Mouse (Mus musculus) testis, postnatal 14 days (tissue): Measurements from ENCODE around the gene Lrpap1.
A peak's percentile ranks its signal among the peaks of the same experiment; 100 is the strongest.

ENCODE experiments used
- DNase-seq: peaks from one replicate; pipeline ENCODE4 v3.0.0; 2021; ENCODE audit warnings: low spot score

Lrpap1 gene

DNA sequence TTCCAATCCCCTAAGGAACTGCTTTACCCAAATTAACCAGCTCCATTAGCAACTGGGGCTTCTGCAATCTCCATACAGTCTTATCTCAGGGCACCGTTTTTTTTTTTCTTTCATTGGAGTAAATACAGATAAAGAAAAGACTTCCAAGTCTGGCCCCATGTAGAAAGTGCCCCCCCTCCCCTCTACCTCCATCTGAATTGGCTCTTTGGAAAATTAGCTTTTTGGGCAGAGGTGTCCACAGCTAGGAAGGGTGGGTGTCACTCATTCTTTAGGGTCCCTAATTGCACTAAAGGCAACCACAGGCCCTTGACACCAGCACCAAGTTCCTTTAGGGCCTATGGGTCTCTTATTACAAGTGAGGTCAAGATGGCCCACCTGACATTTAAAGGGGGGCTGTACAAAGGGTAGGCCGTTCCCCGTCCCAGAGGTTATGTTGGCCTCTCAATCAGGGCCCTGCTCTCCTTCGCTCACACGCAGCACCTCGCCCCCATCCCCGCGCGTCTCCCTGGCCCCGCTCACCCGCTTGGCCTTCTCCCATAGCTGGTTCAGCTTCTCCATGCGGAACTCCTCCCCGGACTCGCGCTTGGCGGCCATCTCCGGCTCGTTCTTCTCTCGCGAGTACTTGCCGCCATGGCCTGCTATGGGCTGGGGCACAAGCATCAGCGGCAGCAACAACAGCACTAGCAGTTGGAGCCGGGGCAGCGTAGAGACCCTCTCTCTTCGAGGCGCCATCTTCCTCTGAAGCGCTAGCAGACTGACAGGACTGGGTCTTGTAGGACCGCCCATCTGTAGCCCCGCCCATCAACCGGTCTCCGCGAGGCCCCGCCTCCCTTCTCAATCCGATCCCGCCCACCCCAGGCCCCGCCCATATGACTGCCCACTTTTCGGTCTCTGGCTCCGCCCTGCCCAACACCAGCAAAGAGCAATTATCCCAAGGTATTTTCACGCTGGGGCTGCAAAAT is at the start of gene Lrpap1:
Lrpap1 (minus strand) TSS at position 807 of the 962 bp plus-strand sequence.
- peak; percentile 88 for DNase-seq

DNA sequence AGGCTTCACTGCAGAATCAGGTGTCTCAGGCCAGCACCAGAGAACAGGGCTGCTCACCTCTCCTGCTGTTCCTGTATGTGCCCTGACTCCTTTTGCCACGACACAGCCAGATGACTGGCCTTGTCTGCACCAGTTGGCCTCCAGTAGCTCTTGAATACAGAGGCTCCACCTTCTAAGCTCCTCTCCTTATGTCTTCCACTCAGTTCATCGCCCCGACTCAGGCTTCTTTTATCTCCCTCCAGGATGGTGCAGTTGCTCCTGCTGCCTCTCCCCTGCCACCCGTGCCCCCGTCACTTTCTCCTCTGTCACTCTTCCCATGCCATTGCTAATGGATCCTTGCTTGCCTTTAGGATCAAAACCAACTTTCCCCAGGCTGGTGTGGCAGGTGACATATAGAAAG is 44.4 kb upstream of the Lrpap1 start:
- DNase-seq, result no peak

DNA sequence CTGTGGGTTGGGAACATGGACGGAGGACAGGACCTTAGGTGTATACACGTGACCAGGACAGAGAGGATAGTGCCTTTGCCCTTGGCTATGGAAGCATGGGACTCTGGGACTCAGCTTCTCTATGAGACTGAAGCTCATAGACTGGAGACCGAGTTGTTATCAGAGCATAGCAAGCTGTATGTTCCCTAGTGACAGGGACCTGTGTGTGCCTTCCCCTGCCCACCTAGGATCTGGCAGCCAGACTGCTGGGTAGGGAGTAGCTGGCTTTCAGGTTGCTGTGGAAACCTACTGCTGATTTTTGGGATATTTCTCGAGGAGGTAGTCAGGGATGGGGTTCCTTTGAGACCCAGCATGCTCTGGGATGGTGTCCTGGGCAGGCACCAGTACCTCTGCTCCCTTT is 44.0 kb upstream of the Lrpap1 start:
- DNase-seq, result no peak

DNA sequence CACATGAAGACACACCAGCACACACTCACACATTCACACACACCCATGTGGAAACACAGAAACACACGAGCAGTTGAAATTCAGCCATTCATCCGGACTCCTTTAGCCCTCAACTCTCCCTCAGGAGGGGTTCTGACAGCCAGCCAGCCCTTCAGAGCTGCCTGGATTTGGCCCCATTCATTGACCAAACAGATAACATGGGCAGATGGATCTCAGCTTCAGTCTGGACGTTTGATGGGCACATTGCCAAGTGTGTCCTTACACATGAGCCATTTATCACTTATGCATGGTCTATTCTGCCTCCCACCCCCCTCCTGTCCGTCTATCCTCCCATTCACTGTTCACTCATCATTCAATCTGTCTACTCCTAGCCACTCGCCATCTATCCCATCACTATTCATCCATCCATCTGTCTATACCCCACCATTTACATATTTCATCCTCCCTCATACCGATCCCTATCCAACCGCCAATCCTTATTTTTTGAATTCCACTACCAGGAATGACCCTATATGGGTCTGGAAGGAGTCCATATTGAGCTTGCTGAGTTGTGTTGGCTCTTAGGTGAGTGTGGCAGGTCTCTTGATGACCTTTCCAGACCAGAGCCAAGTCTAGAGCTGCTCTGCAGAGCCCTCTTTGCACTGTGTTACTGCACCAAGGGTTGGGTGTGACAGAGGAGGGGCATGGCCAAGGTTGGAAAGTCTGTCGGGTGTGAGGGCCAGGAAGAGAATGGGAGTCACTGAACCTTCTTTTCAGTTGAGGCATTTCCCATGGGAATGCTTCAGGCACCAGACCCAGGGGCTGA is 42.6 kb upstream of the Lrpap1 start:
- DNase-seq, result no peak

DNA sequence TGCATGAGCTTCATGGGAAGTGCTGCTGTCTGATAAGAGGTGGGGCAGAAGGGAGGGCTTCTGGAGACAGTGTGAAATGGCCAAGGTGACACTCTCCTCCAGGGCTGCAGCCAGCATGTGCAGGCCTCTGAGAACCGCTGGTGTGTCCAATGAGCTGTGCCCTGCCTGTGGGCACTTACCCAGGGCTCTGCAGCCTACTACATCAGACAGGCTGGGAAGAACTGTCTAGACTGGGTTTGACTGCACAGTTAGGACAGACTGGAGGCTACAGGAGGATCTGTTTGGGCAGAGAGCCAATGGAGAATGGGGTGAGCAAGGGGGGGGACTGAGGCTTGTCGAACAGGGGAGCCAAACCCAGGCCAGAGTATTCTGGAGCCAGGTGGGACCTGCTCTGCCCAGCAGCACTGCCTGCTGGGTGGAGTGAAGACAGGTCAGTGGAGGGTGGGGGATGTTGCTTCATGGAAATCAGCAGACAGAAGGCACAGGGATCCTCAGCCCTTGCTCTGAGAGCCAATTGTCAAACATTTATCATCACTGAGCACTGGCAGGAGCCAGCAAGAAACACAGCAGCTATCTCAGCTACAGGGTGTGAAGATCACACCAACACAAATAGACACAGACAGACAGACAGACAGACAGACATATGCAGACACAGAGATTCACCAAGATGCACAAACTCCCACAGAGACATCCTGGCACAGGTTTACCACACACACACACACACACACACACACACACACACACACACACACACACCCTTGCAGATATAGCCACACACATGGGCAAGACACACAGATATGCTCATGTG is 41.8 kb upstream of the Lrpap1 start:
- no peak for DNase-seq

DNA sequence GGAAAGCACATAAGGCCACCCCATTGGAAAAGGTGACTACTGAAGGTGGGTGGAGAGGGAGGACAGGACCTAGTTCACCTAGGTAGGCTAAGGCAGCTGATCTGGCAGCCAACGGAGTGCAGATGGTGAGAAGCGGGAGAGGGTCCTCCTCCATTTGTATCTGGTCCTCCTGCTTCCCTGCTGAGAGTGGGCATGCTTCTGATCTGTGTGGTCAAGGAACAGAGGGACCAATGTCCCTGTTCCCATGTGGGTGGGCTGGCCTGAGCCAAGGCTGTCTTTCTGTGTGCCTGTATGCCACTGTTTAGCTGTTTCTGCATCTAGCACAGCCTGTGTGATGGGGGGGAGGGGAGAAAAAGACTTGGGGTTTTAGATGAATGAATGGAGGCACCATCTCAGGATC is 41.2 kb upstream of the Lrpap1 start:
- no peak for DNase-seq

DNA sequence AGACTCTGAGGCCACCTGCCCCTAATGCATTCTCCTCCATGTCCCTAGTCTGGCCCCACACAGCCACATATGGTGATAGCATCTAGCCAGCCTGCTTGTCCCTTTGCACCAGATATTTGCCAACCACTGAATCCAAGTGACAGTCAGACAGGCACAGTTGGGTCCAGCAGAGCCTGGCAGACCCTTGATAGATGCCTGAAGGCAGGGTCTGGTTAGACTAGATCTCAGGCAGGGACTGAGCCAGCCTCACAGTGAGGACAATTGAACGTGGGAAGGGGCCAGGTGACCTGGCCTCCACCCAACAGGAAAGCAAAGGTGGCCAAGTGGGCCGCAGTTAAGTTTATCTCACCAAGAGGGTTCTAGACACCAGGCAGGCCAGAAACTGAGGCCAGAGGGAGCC is 39.1 kb upstream of the Lrpap1 start:
- no peak for DNase-seq

DNA sequence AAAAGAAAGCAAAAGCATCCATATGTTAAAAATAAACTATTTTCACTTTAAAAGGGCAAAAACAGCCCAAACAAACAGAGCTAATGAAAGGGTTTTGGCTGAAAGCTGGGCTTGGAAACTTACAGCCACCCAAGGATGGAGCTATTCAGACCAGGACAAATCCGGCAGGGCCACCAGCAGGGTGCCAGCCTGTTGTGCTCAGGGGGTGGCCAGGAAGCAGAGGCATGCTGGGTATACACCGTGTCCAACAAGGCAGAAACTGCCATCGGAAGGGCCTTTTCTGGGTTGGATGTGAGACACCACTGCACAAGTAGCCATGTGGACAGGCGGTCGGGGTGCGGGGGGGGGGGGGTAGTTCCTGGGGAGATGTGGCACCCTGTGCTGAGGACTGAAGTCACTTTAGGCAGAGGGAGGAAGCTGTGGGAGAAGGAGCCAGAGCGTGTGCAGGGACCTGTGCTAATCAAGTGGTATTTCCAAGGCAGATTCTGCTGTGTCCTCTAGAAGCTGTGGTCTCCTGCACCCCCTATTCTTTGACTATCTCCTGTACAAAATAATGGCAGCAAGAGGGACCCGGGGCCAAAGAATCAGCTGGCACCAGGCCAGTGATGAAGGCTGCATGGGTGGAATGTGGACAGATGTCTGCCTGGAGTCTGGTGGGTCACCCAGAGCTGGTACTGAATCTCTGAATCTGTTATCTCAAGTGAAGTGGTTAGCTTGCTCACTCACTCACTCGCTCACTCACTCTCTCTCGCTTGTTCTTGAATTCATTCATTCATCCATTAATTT is 38.1 kb upstream of the Lrpap1 start:
- DNase-seq, result no peak

DNA sequence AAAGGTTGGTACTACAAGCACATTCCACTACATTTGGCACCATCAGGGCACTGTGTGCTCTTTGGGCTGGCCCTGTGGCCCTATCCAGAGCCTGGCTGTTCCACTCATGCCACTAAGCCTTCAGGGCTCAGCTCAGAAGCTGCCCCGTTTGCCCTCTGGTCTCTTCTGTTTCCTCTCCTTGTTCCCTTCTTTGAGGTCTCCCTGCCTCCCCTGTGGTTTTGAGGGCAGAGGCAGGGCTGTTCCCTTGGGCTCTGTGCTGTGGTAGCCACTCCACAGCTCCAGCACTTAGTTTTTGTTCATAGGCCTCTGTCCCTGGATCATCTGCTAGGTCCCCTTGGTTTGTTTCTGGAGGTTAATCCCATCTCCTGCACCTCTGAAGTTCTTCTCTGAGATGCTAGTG is 37.3 kb upstream of the Lrpap1 start:
- no peak for DNase-seq

DNA sequence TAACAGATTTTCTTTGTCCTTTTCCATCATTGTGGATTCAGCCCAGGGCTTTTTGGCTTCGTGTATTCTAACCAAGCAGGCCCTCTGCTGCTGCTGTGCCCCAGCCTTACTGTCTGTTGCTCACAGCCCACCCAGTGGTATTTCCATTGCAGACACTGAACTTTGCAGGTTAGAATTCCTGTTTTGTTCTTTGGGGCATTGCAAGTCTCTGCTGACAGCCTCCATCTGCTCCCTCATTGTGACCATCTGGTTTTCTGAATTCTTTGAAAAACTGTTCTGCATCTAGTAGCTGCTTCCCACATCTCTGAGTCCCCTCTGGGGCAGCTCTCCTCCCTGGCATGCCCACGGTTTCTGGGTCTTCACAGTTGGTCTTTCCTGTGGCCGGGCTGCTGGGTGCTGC is 35.8 kb upstream of the Lrpap1 start:
- DNase-seq, result no peak

DNA sequence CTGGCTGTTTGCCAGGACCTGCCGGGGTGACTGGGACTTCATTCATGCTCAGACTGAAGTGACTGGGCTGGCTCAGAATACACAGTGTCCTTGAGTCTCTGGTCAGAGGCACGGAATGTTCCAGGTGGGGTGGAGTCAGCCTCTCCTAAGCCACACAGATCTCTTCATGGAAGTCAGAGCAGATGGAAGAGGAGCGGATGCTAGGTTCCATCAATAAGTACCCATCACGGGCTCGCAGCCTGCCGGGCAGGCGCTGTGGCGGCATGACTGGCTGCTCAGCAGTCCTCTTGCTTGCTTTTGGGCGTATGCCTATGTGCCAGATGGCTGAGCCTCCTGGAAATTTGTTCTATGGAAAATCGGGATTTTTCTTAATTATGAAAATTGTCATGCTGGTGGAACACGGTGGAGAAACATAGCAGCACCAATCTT is 32.6 kb upstream of the Lrpap1 start:
- DNase-seq, result peak; percentile 78

DNA sequence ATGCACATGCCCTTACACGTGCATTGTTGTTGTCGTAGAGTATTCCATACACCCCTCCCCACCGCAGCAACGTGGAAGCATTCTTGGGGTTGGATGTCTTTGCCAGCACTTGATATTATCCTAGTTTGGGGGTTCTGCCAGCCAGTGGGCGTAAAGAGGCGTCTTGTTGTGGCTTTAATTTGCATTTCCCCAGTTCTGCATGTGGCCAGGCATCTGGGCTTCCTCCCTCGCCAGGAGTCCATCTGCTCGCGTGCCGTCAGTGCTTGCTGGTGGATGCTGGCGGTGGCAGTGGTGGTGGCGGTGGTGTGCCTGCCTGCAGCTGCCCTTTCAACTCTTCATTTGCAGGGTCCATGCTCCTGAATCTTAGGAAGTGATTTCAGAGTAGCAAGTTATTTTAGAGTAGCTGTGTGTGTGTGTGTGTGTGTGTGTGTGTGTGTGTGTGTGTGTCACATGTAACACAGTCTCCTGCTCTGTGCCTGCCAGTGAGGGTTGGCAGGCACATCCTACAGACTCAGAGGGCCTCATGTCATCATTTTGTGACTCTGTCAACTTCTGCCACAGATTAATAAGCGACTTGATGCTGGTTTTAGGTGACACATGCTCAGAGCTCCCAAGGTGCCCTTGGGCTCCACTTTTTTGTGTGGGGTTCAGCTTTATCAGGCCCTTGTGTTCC is 32.1 kb upstream of the Lrpap1 start:
- DNase-seq, result no peak

DNA sequence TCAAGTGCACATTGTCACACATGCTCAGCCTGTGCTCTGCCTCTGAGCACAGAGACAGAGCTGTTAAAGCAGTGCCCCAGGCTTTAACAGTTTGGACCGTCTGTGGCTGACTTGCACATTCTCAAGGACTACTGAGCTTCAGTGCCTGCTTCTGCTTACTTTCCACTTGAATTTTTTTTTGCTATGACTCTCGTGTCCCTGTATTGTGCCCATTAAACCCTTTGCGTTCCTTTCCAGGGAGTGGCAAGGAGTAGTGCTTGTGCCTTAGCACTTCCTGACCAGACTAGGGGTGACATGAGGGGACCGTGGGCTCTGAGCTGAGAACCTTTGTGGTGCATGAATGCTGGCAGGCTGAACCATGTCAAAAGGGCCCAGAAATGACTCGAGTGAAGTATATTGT is 30.3 kb upstream of the Lrpap1 start:
- no peak for DNase-seq

DNA sequence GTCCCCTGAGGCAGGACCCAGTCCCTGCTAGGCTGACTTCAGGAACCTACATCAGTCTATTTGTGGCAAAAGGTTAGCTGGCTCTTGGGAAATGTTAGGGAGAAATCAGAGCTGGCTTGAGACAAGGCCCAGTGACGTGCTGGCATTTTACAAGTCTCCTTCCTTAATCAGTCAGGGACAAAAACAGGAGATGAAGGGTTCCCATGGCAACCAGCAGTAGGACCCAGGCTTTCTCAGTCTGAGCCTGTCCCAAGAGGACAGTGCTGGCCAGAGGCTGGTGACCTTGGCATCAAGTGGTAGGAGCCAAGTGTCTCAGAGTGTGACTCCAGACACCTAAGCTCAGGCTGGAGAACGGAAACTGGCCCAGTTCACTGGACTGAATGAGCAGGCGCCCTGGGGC is 28.7 kb upstream of the Lrpap1 start:
- DNase-seq, result no peak

DNA sequence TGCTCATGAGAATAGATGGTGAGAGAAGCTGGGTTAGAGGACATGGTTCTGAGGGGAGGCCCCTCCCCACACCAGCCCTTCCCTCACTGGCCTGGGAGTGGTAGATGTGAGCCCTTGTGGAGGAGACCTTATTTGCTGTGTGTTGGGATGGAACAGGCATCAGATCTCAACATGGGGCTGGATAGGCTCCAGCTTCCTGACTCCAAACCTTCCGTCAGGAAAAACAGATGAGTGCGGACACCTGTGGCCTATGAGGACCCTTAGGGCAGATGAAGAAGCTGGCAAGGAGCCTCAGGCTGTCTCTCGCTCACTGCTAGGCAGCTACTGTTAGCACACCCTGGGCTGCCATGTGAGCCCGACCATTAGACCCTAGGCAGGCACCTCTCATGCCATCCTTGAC is 27.9 kb upstream of the Lrpap1 start:
- DNase-seq, result no peak

DNA sequence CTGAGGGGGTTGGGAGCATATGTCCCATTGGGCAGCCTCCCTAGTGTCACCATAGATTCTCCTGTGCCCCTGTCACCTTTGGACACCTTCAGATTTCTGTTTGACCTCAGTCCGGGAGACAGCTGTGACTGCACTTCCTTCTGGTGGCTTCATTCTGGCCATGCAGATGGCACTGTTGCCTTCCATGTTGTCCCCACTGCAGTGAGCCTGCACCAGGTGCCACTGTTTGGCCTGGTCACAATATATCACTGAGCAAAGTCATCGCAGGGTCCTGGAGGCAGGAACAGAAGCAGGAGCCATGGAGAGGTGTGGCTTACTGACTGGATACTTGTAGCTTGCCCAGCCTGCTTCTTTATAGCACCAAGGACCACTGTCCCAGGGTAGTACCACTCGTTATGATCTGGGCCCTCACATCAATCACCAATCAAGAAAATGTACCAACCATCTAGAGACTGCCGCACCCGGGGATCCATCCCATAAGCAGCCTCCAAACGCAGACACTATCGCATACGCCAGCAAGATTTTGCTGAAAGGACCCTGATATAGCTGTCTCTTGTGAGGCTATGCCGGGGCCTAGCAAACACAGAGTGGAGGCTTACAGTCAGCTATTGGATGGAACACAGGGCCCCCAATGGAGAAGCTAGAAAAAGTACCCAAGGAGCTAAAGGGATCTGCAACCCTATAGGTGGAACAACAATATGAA is 26.9 kb upstream of the Lrpap1 start:
- no peak for DNase-seq

DNA sequence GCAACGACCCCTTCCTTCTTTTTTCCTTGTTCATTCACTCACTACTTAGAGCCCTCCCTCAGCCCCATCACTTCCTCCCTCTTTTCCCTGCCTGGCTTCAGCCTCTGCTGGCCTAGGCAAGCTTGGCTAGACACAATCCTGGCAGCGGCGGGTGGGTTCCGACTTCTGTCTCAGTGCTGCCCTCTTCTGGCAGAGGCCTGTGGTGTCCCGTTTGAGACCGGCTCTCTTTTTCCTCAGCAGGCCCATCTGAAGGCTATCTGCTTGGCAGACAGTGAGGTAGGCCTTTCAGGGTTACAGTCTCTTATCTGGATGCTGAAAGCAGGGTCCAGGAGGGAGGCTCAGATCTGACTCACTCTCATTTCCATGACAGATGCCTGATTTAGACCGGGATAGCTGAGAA is 26.2 kb upstream of the Lrpap1 start:
- DNase-seq, result peak; percentile 77

DNA sequence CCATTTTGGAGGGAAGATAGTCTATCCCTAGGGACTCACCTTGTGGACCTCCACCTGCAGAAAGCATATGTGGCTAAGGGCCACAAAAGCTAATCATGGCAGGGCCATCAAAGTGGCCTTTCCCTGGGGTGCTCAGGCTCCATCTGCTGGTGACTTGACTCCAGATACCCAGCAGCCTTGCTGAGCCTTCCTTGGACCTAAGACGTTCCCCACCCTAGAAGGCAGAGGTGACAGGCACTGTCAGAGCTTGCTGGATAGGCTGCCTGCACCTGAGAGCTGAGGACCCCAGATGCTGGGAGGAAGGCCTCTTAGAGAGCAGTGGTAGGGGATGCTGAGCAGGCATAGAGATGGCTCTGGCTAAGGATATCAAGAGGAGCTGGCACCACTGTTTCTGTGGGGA is 25.7 kb upstream of the Lrpap1 start:
- DNase-seq, result no peak

DNA sequence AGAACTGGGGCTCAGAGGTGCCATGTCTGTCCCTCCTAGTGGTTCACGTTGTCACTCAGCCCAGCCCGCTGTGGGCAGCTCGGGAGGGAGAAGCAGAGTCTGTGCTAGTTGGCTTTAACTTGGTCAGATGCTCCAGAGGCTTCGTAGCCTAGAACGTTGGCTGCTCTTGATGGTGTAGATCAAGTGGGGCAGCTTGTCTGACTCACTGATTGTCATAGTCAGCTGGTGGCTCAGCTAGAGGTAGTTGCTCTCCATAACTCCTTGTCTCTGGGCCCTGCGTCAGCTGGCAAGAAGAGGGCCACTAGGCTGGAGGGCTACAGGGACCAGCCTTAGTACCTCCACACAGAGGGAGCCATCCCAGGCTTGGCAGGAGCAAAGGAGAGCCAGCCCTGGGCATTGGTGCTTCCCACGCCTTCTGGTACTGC is 24.2 kb upstream of the Lrpap1 start:
- no peak for DNase-seq

DNA sequence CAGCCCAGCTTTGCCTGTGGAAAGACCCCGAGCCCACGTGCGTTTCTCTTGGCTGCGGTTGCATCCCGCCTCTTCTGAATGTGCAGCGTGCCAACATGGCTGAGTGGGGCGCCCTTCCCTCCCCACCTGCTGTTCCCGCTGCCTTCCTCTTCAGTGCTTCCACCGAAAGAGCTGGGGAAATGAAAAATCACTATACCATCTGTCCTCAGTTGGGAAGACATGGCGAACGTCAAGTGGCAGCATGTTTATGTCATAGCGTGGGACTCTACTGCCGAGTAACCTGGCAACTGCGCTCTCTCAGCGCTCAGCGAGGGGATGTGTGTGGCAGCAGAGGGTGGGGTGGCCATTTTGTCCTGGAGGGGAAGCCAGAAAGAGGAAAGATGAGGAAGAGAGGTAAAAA is 23.6 kb upstream of the Lrpap1 start:
- DNase-seq, result no peak
